Mouse (Mus musculus) spleen, adult 2 months (tissue): ENCODE data around the gene Rtf1. TPM values are rescaled to one million over a fixed set of nuclear protein-coding genes. Genes with fewer than 3 reads are reported as not detected.

Source experiments
- DNase-seq, 2 experiments: peaks; one replicate each; pipeline versions ENCODE4 v3.0.0 to v3.0.0-alpha.2; 2012 to 2021; ENCODE audit warnings: low spot score in 2 of 2, low read depth in 1 of 2
- H3K27ac ChIP-seq: fragments of 200-500 bp; 2 replicates; pipeline ENCODE4 v1.5.1; 2012; ENCODE audit warnings: low read length, inconsistent platforms; ENCODE audit not compliant: insufficient read depth
- H3K27me3 ChIP-seq: fragments of 200-500 bp; 2 replicates; pipeline ENCODE4 v1.6.1; 2012; ENCODE audit warnings: mild to moderate bottlenecking, moderate library complexity, low read length, inconsistent platforms; ENCODE audit not compliant: control insufficient read depth, insufficient read depth
- H3K36me3 ChIP-seq: fragments of 200-500 bp; 2 replicates; pipeline ENCODE4 v1.6.1; 2012; ENCODE audit warnings: mild to moderate bottlenecking, low read length, inconsistent platforms; ENCODE audit not compliant: control insufficient read depth, insufficient read depth
- H3K4me1 ChIP-seq: fragments of 200-500 bp; 2 replicates; pipeline ENCODE4 v1.6.1; 2011; ENCODE audit warnings: inconsistent platforms; ENCODE audit not compliant: control insufficient read depth, insufficient read depth, insufficient read length
- H3K4me3 ChIP-seq: fragments of 200-500 bp; 2 replicates; pipeline ENCODE4 v1.5.1; 2011; ENCODE audit warnings: mild to moderate bottlenecking, inconsistent platforms; ENCODE audit not compliant: insufficient read depth, insufficient read length; ENCODE audit errors: extremely low read depth
- CTCF ChIP-seq: fragments of 200-500 bp; IDR thresholded peaks from 2 replicates; pipeline ENCODE4 v1.5.1; 2011; ENCODE audit warnings: mild to moderate bottlenecking, inconsistent platforms; ENCODE audit not compliant: insufficient read depth, insufficient read length, insufficient replicate concordance; ENCODE audit errors: extremely low read depth
- POLR2A ChIP-seq: fragments of 200-500 bp; IDR thresholded peaks from 2 replicates; pipeline ENCODE4 v1.6.1; 2011; ENCODE audit warnings: low read depth, low read length, inconsistent platforms
- WGBS: fragments of 180-500 bp; shearing (Covaris S2); methylation state at CpG from one replicate; pipeline ENCODE4 v1.1.7; 2018; 5-methylcytosine and 5-hydroxymethylcytosine counted together
- polyA plus RNA-seq: library from polyadenylated mRNA; depleted of rRNA; stranded (reverse); fragments of >200 nt; gene quantifications from 2 replicates; pipeline ENCODE4 v1.2.3, GENCODE M21; 2012

The Rtf1 gene
- polyA plus RNA-seq, 1 experiment, result 7.9 TPM

- TF ChIP-seq POLR2A, result no peak
- TF ChIP-seq CTCF, result no peak
- no peak overlapping the region for H3K27ac ChIP-seq
- no peak for DNase-seq
- peaks cover 12% of the 10 kb centered on the region for H3K27me3 ChIP-seq
- no peaks in the 10 kb centered on the region for H3K36me3 ChIP-seq
- H3K4me1 ChIP-seq, result peaks cover 12% of the 10 kb centered on the region; the same call in 1 of the 2 replicates
- H3K4me3 ChIP-seq, result peak overlapping the region; percentile 64
- WGBS, result 11% methylated on average over 29 of the region's 31 CpGs
Measured at GRCm38 (mm10) chr2:119757601-119758100, 82.8 kb downstream of the Rtf1 start.

GRCm38 (mm10) chr2:119758101-119758843, 83.4 kb downstream of the Rtf1 start:
- peaks cover 12% of the 10 kb centered on the region for H3K27me3 ChIP-seq
- peak overlapping the region; percentile 64 for H3K4me3 ChIP-seq
- TF ChIP-seq CTCF (no peak), POLR2A (no peak)
- peaks cover 12% of the 10 kb centered on the region; the same call in 1 of the 2 replicates for H3K4me1 ChIP-seq
- DNase-seq, result peak in 1 of 2 experiments; percentile 43
- H3K36me3 ChIP-seq, result no peaks in the 10 kb centered on the region
- no peak overlapping the region for H3K27ac ChIP-seq
- 1% methylated on average over 75 of the region's 77 CpGs for WGBS

- peak in 1 of 2 experiments; percentile 69 for DNase-seq
- 8% methylated on average over 44 of the region's 44 CpGs for WGBS
- Histone ChIP-seq H3K4me1 (peaks cover 12% of the 10 kb centered on the region; the same call in 1 of the 2 replicates), H3K4me3 (peak overlapping the region; percentile 64), H3K27ac (no peak overlapping the region), H3K36me3 (0 out of 2 replicates have a peak, but pooled peaks cover under 1% of the 10 kb centered on the region), H3K27me3 (peaks cover 12% of the 10 kb centered on the region)
- TF ChIP-seq POLR2A (no peak), CTCF (no peak)
Measured at GRCm38 (mm10) chr2:119758844-119759835, 84.3 kb downstream of the Rtf1 start.

- H3K27me3 ChIP-seq, result peaks cover 12% of the 10 kb centered on the region
Measured at GRCm38 (mm10) chr2:119760251-119760650, 85.4 kb downstream of the Rtf1 start, which contains the start of gene Ltk. Gene Ltk, minus strand, starts transcription at chr2:119760431.

GRCm38 (mm10) chr2:119762276-119762675, 87.4 kb downstream of the Rtf1 start:
- peak overlapping the region; percentile 22 for H3K27ac ChIP-seq
- H3K27me3 ChIP-seq, result peaks cover 12% of the 10 kb centered on the region
- H3K4me1 ChIP-seq, result peaks cover 12% of the 10 kb centered on the region; the same call in 1 of the 2 replicates
- WGBS, result 24% methylated on average over 1 of the region's 1 CpGs
- H3K36me3 ChIP-seq, result 0 out of 2 replicates have a peak, but pooled peaks cover 6% of the 10 kb centered on the region
- peak in 1 of 2 experiments; percentile 17 for DNase-seq
- TF ChIP-seq CTCF, result no peak
- no peak for TF ChIP-seq POLR2A
- H3K4me3 ChIP-seq, result no peak overlapping the region

More at GRCm38 (mm10) chr2:119760251-119760650, 85.4 kb downstream of the Rtf1 start, which contains the start of gene Ltk:
- Histone ChIP-seq H3K27ac (no peak within 1 kb of the TSS), H3K4me1 (peaks cover 12% of the 10 kb centered on the region; the same call in 1 of the 2 replicates), H3K4me3 (no peak within 1 kb of the TSS), H3K36me3 (0 out of 2 replicates have a peak, but pooled peaks cover 6% of the 10 kb centered on the region)
- DNase-seq, result no peak
- WGBS, result 45% methylated on average over 9 of the region's 9 CpGs
- TF ChIP-seq POLR2A, result no peak
- TF ChIP-seq CTCF, result no peak

- 64% methylated on average over 4 of the region's 4 CpGs for WGBS
Measured at GRCm38 (mm10) chr2:119763924-119764323, 89.1 kb downstream of the Rtf1 start.

More at GRCm38 (mm10) chr2:119763924-119764323, 89.1 kb downstream of the Rtf1 start:
- H3K4me1 ChIP-seq, result peaks cover 10% of the 10 kb centered on the region; the same call in 1 of the 2 replicates
- H3K27ac ChIP-seq, result no peak overlapping the region
- TF ChIP-seq CTCF (no peak), POLR2A (no peak)
- H3K36me3 ChIP-seq, result peaks cover 13% of the 10 kb centered on the region; the same call in 1 of the 2 replicates
- no peak overlapping the region for H3K4me3 ChIP-seq
- no peak for DNase-seq
- no peaks in the 10 kb centered on the region for H3K27me3 ChIP-seq
